Mouse (Mus musculus): ENCODE measurements at regions not wholly inside any gene's neighbourhood (a gene's known extent, or its start where the extent isn't known, plus 50 kb on each side); places are given as distances from the start of the nearest gene placed in this dataset.

- no peak for TF ChIP-seq CTCF (IDR thresholded peaks at IDR 0.05; ENCODE audit: control insufficient read depth, insufficient read depth, insufficient replicate concordance, low read depth, low read length)
- TF ChIP-seq POLR2A (IDR thresholded peaks at IDR 0.05; ENCODE audit: control insufficient read depth, low read depth, low read length), result no peak
These were observed 91.0 kb upstream of the Zfhx3 start for GRCm38 (mm10) chr8:107851236-107852043.
